Mouse (Mus musculus): ENCODE measurements around the gene Gsta4.
"Not testable (repeated sequence)": the region's sequence is repeated elsewhere in the genome, so short reads cannot be mapped to it uniquely, and the experiment has no call there.

GRCm38 (mm10) chr9:78255683-78256470 is 73.3 kb downstream of the Gsta4 start:
- not testable (repeated sequence) for TF ChIP-seq POLR2A (IDR thresholded peaks at IDR 0.05; ENCODE audit: insufficient read length, low read depth); CEBPB (IDR thresholded peaks at IDR 0.05; ENCODE audit: insufficient read depth, poor library complexity, severe bottlenecking); MAX (IDR thresholded peaks at IDR 0.05; ENCODE audit: low read depth)
